Mouse (Mus musculus) CD4-positive, CD25-positive, alpha-beta regulatory T cell, adult 4 months (primary cell): Measurements from ENCODE around the gene Cacul1. TPM values are rescaled to one million over a fixed set of nuclear protein-coding genes. Genes with fewer than 3 reads are reported as not detected.

Experiments
- ATAC-seq: one replicate; pipeline ENCODE4 v1.8.0; 2017
- polyA plus RNA-seq, 2 experiments: library from polyadenylated mRNA; unstranded; fragments of 100-300 nt; shearing (Covaris generic); gene quantifications; one replicate each; pipeline ENCODE4 v1.2.1; 2017

Gene Cacul1
- polyA plus RNA-seq, 2 experiments from 2014 or later = 27.7 to 33.3 TPM

GRCm38 (mm10) chr19:60529302-60529701 lies 51.5 kb downstream of the Cacul1 start:
- ATAC-seq = no peak

- ATAC-seq = no peak
Measured at GRCm38 (mm10) chr19:60528602-60529001, 52.2 kb downstream of the Cacul1 start.

- no peak for ATAC-seq
Measured at GRCm38 (mm10) chr19:60526876-60527275, 53.9 kb downstream of the Cacul1 start.

- no peak for ATAC-seq
Measured at GRCm38 (mm10) chr19:60525086-60525485, 55.7 kb downstream of the Cacul1 start.

- no peak for ATAC-seq
Measured at GRCm38 (mm10) chr19:60524678-60525077, 56.1 kb downstream of the Cacul1 start.

GRCm38 (mm10) chr19:60520131-60520530 lies 60.7 kb downstream of the Cacul1 start:
- no peak for ATAC-seq

- ATAC-seq = no peak
Measured at GRCm38 (mm10) chr19:60515064-60515463, 65.8 kb downstream of the Cacul1 start.

GRCm38 (mm10) chr19:60513431-60513830 lies 67.4 kb downstream of the Cacul1 start:
- no peak for ATAC-seq

- no peak for ATAC-seq
Measured at GRCm38 (mm10) chr19:60500209-60500608, 80.6 kb downstream of the Cacul1 start.

- ATAC-seq = no peak
Measured at GRCm38 (mm10) chr19:60497171-60497570, 83.7 kb downstream of the Cacul1 start.

- ATAC-seq = no peak
Measured at GRCm38 (mm10) chr19:60495772-60496171, 85.1 kb downstream of the Cacul1 start.

- no peak for ATAC-seq
Measured at GRCm38 (mm10) chr19:60489566-60489965, 91.3 kb downstream of the Cacul1 start.

- ATAC-seq = no peak
Measured at GRCm38 (mm10) chr19:60485261-60485660, 95.6 kb downstream of the Cacul1 start.

GRCm38 (mm10) chr19:60478859-60479258 lies 102.0 kb downstream of the Cacul1 start:
- no peak for ATAC-seq

GRCm38 (mm10) chr19:60477788-60478187 lies 103.0 kb downstream of the Cacul1 start:
- ATAC-seq = no peak

Other genes starting within 250 kb of the Cacul1 start
- gene Prlhr, start 112.7 kb downstream of the Cacul1 start, polyA plus RNA-seq = not detected
- 1 to 10 TPM in 1 of 2 experiments, under 1 TPM in 1; 0.79 to 1.2 TPM for gene Nanos1, start 175.0 kb upstream of the Cacul1 start, polyA plus RNA-seq
- gene Eif3a, start 209.6 kb upstream of the Cacul1 start, polyA plus RNA-seq = 100 to 1,000 TPM; 110 to 125 TPM
- 10 to 100 TPM; 56.0 to 64.3 TPM for gene Fam45a, start 230.6 kb upstream of the Cacul1 start, polyA plus RNA-seq